Mouse (Mus musculus): ENCODE data around the gene Olfr596. TPM values are rescaled to one million over a fixed set of nuclear protein-coding genes. Genes with fewer than 3 reads are reported as not detected.
"Not testable (repeated sequence)": the region's sequence is repeated elsewhere in the genome, so short reads cannot be mapped to it uniquely, and the experiment has no call there.

Olfr596 gene
- polyA plus RNA-seq (2011; ENCODE audit: insufficient read depth, insufficient read length, low read depth, missing spikeins) = not detected in 2 replicates

DNA sequence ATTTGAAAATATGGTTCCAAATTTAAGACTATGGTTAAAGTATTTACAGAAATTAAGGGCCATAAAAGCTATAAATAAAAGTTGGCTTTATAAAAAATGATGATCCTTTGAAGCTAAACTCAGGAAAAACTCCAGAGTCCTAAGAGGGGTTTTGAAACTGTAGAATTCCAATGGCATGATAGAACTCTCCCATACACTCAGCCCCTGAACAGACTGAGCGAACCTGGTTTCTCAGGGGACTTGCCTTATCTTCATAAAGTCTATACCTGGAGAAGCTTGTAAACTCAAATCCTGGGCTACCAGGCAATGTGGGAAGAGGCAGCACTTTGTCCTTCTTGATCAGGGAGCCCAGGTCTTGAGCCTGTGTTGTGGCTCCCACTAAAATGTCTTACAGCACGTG lies at the start of gene Olfr596:
TSS of gene Olfr596 (plus strand) at position 301 of the 400 bp plus-strand sequence.
- H3K9me3 ChIP-seq (replicated peaks; ENCODE audit: control insufficient read depth, insufficient read depth, low read length, poor library complexity, severe bottlenecking); H3K27me3 ChIP-seq (ENCODE audit: control insufficient read depth, insufficient read depth, low read length, poor library complexity, severe bottlenecking); H3K4me3 ChIP-seq (ENCODE audit: low read depth, low read length); H3K4me1 ChIP-seq (ENCODE audit: control insufficient read depth, insufficient read depth, low read length); H3K9ac ChIP-seq (ENCODE audit: low read depth, poor library complexity, severe bottlenecking); H3K27ac ChIP-seq (ENCODE audit: insufficient read depth, low read length); H3K36me3 ChIP-seq (ENCODE audit: control insufficient read depth, insufficient read depth, low read length, poor library complexity, severe bottlenecking): not testable (repeated sequence)

DNA sequence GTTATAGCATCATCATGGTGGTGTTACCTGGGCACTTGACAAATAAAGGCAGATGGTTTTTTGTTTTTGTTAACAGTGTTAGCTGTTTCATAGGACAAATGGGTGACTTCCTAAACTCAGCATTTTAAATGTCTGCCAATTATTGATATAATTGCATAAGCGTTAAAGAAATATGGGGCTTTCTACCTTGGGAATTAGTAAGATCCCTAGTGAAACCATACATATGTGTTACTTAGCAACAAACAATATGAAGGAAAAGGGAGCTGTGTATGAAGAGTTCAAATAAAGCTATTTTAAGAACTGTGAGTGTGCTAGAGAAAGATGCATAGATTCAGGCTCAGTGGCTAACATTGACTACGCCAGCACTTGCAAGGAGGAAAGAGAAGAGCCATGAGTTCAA lies 10.6 kb downstream of the Olfr596 start, which contains the start of gene Olfr597:
TSS of gene Olfr597 (plus strand) at position 301 of the 400 bp plus-strand sequence.
- H3K27ac ChIP-seq (ENCODE audit: insufficient read depth, low read length); H3K27me3 ChIP-seq (ENCODE audit: control insufficient read depth, insufficient read depth, low read length, poor library complexity, severe bottlenecking); H3K4me3 ChIP-seq (ENCODE audit: low read depth, low read length); H3K9ac ChIP-seq (ENCODE audit: low read depth, poor library complexity, severe bottlenecking); H3K4me1 ChIP-seq (ENCODE audit: control insufficient read depth, insufficient read depth, low read length); H3K36me3 ChIP-seq (ENCODE audit: control insufficient read depth, insufficient read depth, low read length, poor library complexity, severe bottlenecking); H3K9me3 ChIP-seq (replicated peaks; ENCODE audit: control insufficient read depth, insufficient read depth, low read length, poor library complexity, severe bottlenecking): not testable (repeated sequence)

DNA sequence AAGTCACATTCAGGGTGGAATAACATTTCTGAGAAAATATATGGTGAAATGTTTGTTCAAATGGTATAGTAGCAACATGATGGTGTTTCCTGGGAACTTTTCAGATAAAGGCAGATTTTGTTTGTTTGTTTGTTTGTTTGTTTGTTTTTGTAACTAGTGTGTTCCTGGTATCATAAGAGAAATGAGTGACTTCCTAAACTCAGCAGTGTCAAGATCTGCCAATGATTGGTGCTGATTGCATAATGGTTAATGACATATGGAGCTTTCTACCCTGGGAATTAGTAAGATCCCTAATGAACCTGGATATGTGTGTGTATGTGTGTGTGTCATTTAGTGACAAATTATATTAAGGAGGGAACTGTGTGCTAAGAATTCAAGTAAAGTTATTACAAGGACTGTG lies 17.8 kb downstream of the Olfr596 start, which contains the start of gene Olfr598:
TSS of gene Olfr598 (plus strand) at position 301 of the 400 bp plus-strand sequence.
- H3K4me1 ChIP-seq (ENCODE audit: control insufficient read depth, insufficient read depth, low read length) = no peaks in the 10 kb centered on the region

DNA sequence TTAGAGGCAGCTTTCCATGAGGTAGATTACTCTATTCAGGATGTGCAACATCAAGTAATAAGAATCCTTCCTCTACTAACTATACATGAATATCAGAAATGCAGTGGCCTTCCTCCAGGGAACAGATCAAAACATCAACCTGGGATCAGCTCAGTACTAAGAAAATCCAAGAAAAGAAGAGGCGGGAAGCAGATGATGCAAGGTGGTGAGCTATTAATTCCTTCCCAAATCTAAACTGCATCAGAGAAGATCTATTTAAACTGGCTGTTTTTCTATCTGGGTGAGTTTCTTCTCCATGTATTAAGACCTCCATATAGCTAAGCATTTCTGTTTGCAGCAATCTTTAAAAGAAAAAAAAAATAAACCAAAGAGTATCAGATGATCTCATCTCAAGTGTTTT lies 30.2 kb downstream of the Olfr596 start, which contains the start of gene Olfr599:
TSS of gene Olfr599 (plus strand) at position 301 of the 400 bp plus-strand sequence.
- Histone ChIP-seq H3K9me3 (replicated peaks; ENCODE audit: control insufficient read depth, insufficient read depth, low read length, poor library complexity, severe bottlenecking) (no peaks in the 10 kb centered on the region), H3K4me1 (ENCODE audit: control insufficient read depth, insufficient read depth, low read length) (no peaks in the 10 kb centered on the region), H3K27me3 (ENCODE audit: control insufficient read depth, insufficient read depth, low read length, poor library complexity, severe bottlenecking) (no peaks in the 10 kb centered on the region), H3K27ac (ENCODE audit: insufficient read depth, low read length) (no peak within 1 kb of the TSS), H3K9ac (ENCODE audit: low read depth, poor library complexity, severe bottlenecking) (no peak within 1 kb of the TSS), H3K4me3 (ENCODE audit: low read depth, low read length) (no peak within 1 kb of the TSS), H3K36me3 (ENCODE audit: control insufficient read depth, insufficient read depth, low read length, poor library complexity, severe bottlenecking) (no peaks in the 10 kb centered on the region)
- TF ChIP-seq EP300 (IDR thresholded peaks at IDR 0.05; ENCODE audit: insufficient read depth, low read depth, low read length) = no peak
- no peak for TF ChIP-seq POLR2A (IDR thresholded peaks at IDR 0.05; ENCODE audit: insufficient read depth, low read length)
- no peak for TF ChIP-seq CTCF (IDR thresholded peaks at IDR 0.05; ENCODE audit: low read depth, low read length)

More for the DNA sequence above, 17.8 kb downstream of the Olfr596 start, which contains the start of gene Olfr598:
- no peaks in the 10 kb centered on the region for H3K36me3 ChIP-seq (ENCODE audit: control insufficient read depth, insufficient read depth, low read length, poor library complexity, severe bottlenecking)
- H3K4me3 ChIP-seq (ENCODE audit: low read depth, low read length) = no peak within 1 kb of the TSS
- H3K27me3 ChIP-seq (ENCODE audit: control insufficient read depth, insufficient read depth, low read length, poor library complexity, severe bottlenecking) = no peaks in the 10 kb centered on the region
- H3K9me3 ChIP-seq (replicated peaks; ENCODE audit: control insufficient read depth, insufficient read depth, low read length, poor library complexity, severe bottlenecking) = no peaks in the 10 kb centered on the region
- no peak for TF ChIP-seq CTCF (IDR thresholded peaks at IDR 0.05; ENCODE audit: low read depth, low read length)
- no peak for TF ChIP-seq EP300 (IDR thresholded peaks at IDR 0.05; ENCODE audit: insufficient read depth, low read depth, low read length)
- TF ChIP-seq POLR2A (IDR thresholded peaks at IDR 0.05; ENCODE audit: insufficient read depth, low read length) = no peak
- no peak within 1 kb of the TSS for H3K9ac ChIP-seq (ENCODE audit: low read depth, poor library complexity, severe bottlenecking)
- no peak within 1 kb of the TSS for H3K27ac ChIP-seq (ENCODE audit: insufficient read depth, low read length)

DNA sequence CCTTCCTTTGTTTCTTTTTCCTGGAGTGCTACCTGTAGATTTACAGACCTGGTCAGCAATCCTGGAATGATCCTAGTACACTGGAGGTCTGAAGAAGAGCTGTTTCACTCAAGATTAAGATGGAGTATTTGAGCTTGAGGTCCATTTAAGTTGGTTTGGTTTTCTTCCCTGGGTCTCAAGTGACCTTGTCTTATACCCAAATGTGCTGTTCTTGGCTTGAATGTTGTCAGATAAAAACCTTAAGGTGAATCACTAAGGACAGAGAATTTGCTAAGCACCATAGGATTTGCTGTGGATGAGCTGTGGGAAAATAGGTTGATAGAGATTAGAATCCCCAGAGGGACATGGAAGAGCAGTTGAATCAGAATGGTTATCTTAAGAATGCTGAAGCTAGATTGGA lies 44.1 kb downstream of the Olfr596 start, which contains the start of gene Olfr600:
TSS of gene Olfr600 (minus strand) at position 101 of the 400 bp plus-strand sequence.
- Histone ChIP-seq H3K9me3 (replicated peaks; ENCODE audit: control insufficient read depth, insufficient read depth, low read length, poor library complexity, severe bottlenecking) (no peaks in the 10 kb centered on the region), H3K27ac (ENCODE audit: insufficient read depth, low read length) (no peak within 1 kb of the TSS), H3K36me3 (ENCODE audit: control insufficient read depth, insufficient read depth, low read length, poor library complexity, severe bottlenecking) (no peaks in the 10 kb centered on the region), H3K9ac (ENCODE audit: low read depth, poor library complexity, severe bottlenecking) (no peak within 1 kb of the TSS), H3K4me3 (ENCODE audit: low read depth, low read length) (no peak within 1 kb of the TSS), H3K27me3 (ENCODE audit: control insufficient read depth, insufficient read depth, low read length, poor library complexity, severe bottlenecking) (no peaks in the 10 kb centered on the region), H3K4me1 (ENCODE audit: control insufficient read depth, insufficient read depth, low read length) (no peaks in the 10 kb centered on the region)
- TF ChIP-seq EP300 (IDR thresholded peaks at IDR 0.05; ENCODE audit: insufficient read depth, low read depth, low read length) = no peak
- TF ChIP-seq CTCF (IDR thresholded peaks at IDR 0.05; ENCODE audit: low read depth, low read length) = no peak
- no peak for TF ChIP-seq POLR2A (IDR thresholded peaks at IDR 0.05; ENCODE audit: insufficient read depth, low read length)

Other genes starting within 250 kb of the Olfr596 start
- gene Olfr584, start 223.8 kb upstream of the Olfr596 start, polyA plus RNA-seq (2011; ENCODE audit: insufficient read depth, insufficient read length, low read depth, missing spikeins) = not detected in 2 replicates
- gene Olfr585, start 207.9 kb upstream of the Olfr596 start, polyA plus RNA-seq (2011; ENCODE audit: insufficient read depth, insufficient read length, low read depth, missing spikeins) = not detected in 2 replicates
- gene Olfr586, start 180.0 kb upstream of the Olfr596 start, polyA plus RNA-seq (2011; ENCODE audit: insufficient read depth, insufficient read length, low read depth, missing spikeins) = not detected in 2 replicates
- gene Olfr588-ps1, start 164.8 kb upstream of the Olfr596 start, polyA plus RNA-seq (2011; ENCODE audit: insufficient read depth, insufficient read length, low read depth, missing spikeins) = not detected in 2 replicates
- gene Olfr589, start 149.3 kb upstream of the Olfr596 start, polyA plus RNA-seq (2011; ENCODE audit: insufficient read depth, insufficient read length, low read depth, missing spikeins) = not detected in 2 replicates
- gene Olfr591, start 127.3 kb upstream of the Olfr596 start, polyA plus RNA-seq (2011; ENCODE audit: insufficient read depth, insufficient read length, low read depth, missing spikeins) = not detected in 2 replicates
- not detected in 2 replicates for gene Olfr592, start 120.8 kb upstream of the Olfr596 start, polyA plus RNA-seq (2011; ENCODE audit: insufficient read depth, insufficient read length, low read depth, missing spikeins)
- gene Olfr593, start 93.8 kb upstream of the Olfr596 start, polyA plus RNA-seq (2011; ENCODE audit: insufficient read depth, insufficient read length, low read depth, missing spikeins) = not detected in 2 replicates
- not detected in 2 replicates for gene Olfr594, start 88.7 kb upstream of the Olfr596 start, polyA plus RNA-seq (2011; ENCODE audit: insufficient read depth, insufficient read length, low read depth, missing spikeins)
- gene Usp17ld, start 53.1 kb upstream of the Olfr596 start, polyA plus RNA-seq (2011; ENCODE audit: insufficient read depth, insufficient read length, low read depth, missing spikeins) = not detected in 2 replicates
- gene Olfr597, start 10.7 kb downstream of the Olfr596 start, polyA plus RNA-seq (2011; ENCODE audit: insufficient read depth, insufficient read length, low read depth, missing spikeins) = not detected in 2 replicates
- not detected in 2 replicates for gene Olfr598, start 17.9 kb downstream of the Olfr596 start, polyA plus RNA-seq (2011; ENCODE audit: insufficient read depth, insufficient read length, low read depth, missing spikeins)
- gene Olfr599, start 30.3 kb downstream of the Olfr596 start, polyA plus RNA-seq (2011; ENCODE audit: insufficient read depth, insufficient read length, low read depth, missing spikeins) = not detected in 2 replicates
- not detected in 2 replicates for gene Olfr600, start 44.0 kb downstream of the Olfr596 start, polyA plus RNA-seq (2011; ENCODE audit: insufficient read depth, insufficient read length, low read depth, missing spikeins)
- not detected in 2 replicates for gene Olfr601, start 57.0 kb downstream of the Olfr596 start, polyA plus RNA-seq (2011; ENCODE audit: insufficient read depth, insufficient read length, low read depth, missing spikeins)
- gene Olfr603, start 80.5 kb downstream of the Olfr596 start, polyA plus RNA-seq (2011; ENCODE audit: insufficient read depth, insufficient read length, low read depth, missing spikeins) = not detected in 2 replicates
- not detected in 2 replicates for gene Usp17lc, start 109.4 kb downstream of the Olfr596 start, polyA plus RNA-seq (2011; ENCODE audit: insufficient read depth, insufficient read length, low read depth, missing spikeins)
- gene Olfr605, start 139.8 kb downstream of the Olfr596 start, polyA plus RNA-seq (2011; ENCODE audit: insufficient read depth, insufficient read length, low read depth, missing spikeins) = not detected in 2 replicates
- not detected in 2 replicates for gene Olfr606, start 143.4 kb downstream of the Olfr596 start, polyA plus RNA-seq (2011; ENCODE audit: insufficient read depth, insufficient read length, low read depth, missing spikeins)
- 0.13 TPM in 1 of 2 replicates, not detected in the other for gene Olfr607, start 158.5 kb downstream of the Olfr596 start, polyA plus RNA-seq (2011; ENCODE audit: insufficient read depth, insufficient read length, low read depth, missing spikeins)
- not detected in 2 replicates for gene Olfr608, start 164.2 kb downstream of the Olfr596 start, polyA plus RNA-seq (2011; ENCODE audit: insufficient read depth, insufficient read length, low read depth, missing spikeins)
- not detected in 2 replicates for gene Olfr609, start 192.4 kb downstream of the Olfr596 start, polyA plus RNA-seq (2011; ENCODE audit: insufficient read depth, insufficient read length, low read depth, missing spikeins)
- not detected in 2 replicates for gene Olfr610, start 206.5 kb downstream of the Olfr596 start, polyA plus RNA-seq (2011; ENCODE audit: insufficient read depth, insufficient read length, low read depth, missing spikeins)
- gene Olfr611, start 215.2 kb downstream of the Olfr596 start, polyA plus RNA-seq (2011; ENCODE audit: insufficient read depth, insufficient read length, low read depth, missing spikeins) = not detected in 2 replicates
- gene Olfr612, start 237.1 kb downstream of the Olfr596 start, polyA plus RNA-seq (2011; ENCODE audit: insufficient read depth, insufficient read length, low read depth, missing spikeins) = not detected in 2 replicates
- not detected in 2 replicates for gene Olfr613, start 242.4 kb downstream of the Olfr596 start, polyA plus RNA-seq (2011; ENCODE audit: insufficient read depth, insufficient read length, low read depth, missing spikeins)

Measured in ES-Bruce4 (cell line).